Mouse (Mus musculus) hindbrain, postnatal 0 days (tissue): ENCODE results near the gene Atp5f1. TPM values are rescaled to one million over a fixed set of nuclear protein-coding genes. Genes with fewer than 3 reads are reported as not detected.
"Not testable (repeated sequence)": the region's sequence is repeated elsewhere in the genome, so short reads cannot be mapped to it uniquely, and the experiment has no call there.

ENCODE experiments used
- ATAC-seq: fragments of 200-750 bp; cut with Nextera tagmentation; 2 replicates; pipeline ENCODE4 v1.8.0; 2017; ENCODE audit warnings: mild to moderate bottlenecking, moderate TSS enrichment, moderate library complexity
- DNase-seq: peaks from one replicate; pipeline ENCODE4 v3.0.0-alpha.2; 2015; ENCODE audit warnings: low spot score
- H3K27ac ChIP-seq: fragments of 300-500 bp; sonication (generic); 2 replicates; pipeline ENCODE4 v1.5.1; 2014; ENCODE audit warnings: mild to moderate bottlenecking
- H3K27me3 ChIP-seq: fragments of 300-500 bp; sonication (generic); 2 replicates; pipeline ENCODE4 v1.6.1; 2014; ENCODE audit warnings: low read length, mixed read lengths; ENCODE audit not compliant: insufficient read depth
- H3K36me3 ChIP-seq: fragments of 300-500 bp; sonication (generic); 2 replicates; pipeline ENCODE4 v1.6.1; 2014; ENCODE audit warnings: low read length, mixed read lengths; ENCODE audit not compliant: insufficient read depth
- H3K4me1 ChIP-seq: fragments of 300-500 bp; sonication (generic); 2 replicates; pipeline ENCODE4 v1.6.1; 2014; ENCODE audit warnings: antibody characterized with exemption, low read length, mixed read lengths; ENCODE audit not compliant: insufficient read depth
- H3K4me2 ChIP-seq: fragments of 300-500 bp; sonication (generic); 2 replicates; pipeline ENCODE4 v1.6.1; 2014; ENCODE audit warnings: low read depth, mild to moderate bottlenecking, low read length, moderate library complexity, mixed read lengths
- H3K4me3 ChIP-seq: fragments of 300-500 bp; sonication (generic); 2 replicates; pipeline ENCODE4 v1.5.1; 2014; ENCODE audit warnings: low read length
- H3K9ac ChIP-seq: fragments of 300-500 bp; sonication (generic); replicated peaks from 2 replicates; pipeline ENCODE4 v1.6.1; 2014; ENCODE audit warnings: mild to moderate bottlenecking, low read length, moderate library complexity, mixed read lengths
- H3K9me3 ChIP-seq: fragments of 300-500 bp; sonication (generic); 2 replicates; pipeline ENCODE4 v1.6.1; 2016; ENCODE audit warnings: low read length, mixed read lengths
- CTCF ChIP-seq: IDR thresholded peaks from 2 replicates; pipeline ENCODE4 v1.5.1; 2016; ENCODE audit warnings: antibody characterized with exemption, control low read depth, low read depth
- WGBS: fragments of 180-500 bp; shearing (Covaris S2); extraction: QIAGEN DNeasy Blood & Tissue Kit; methylation state at CpG from one replicate; pipeline ENCODE4 v1.1.7; 2014; 5-methylcytosine and 5-hydroxymethylcytosine counted together
- polyA plus RNA-seq: library from polyadenylated mRNA; unstranded; fragments of >200 nt; fragmentation: Nextera tagmentation; extraction: Ambion mirVana; gene quantifications from 2 replicates; pipeline ENCODE4 v1.2.1, GENCODE M21; 2015
- total RNA-seq: library from RNA; depleted of rRNA; stranded (reverse); fragments of >200 nt; gene quantifications from 2 replicates; pipeline ENCODE4 v1.2.3, GENCODE M21; 2014

Gene Atp5f1
- total and polyA plus RNA-seq, 2 experiments from 2014 or later, result 233 to 607 TPM

GRCm38 (mm10) chr3:105929821-105930220 lies 30.1 kb downstream of the Atp5f1 start:
- Histone ChIP-seq H3K4me3 (no peak overlapping the region), H3K9me3 (no peaks in the 10 kb centered on the region), H3K27me3 (no peaks in the 10 kb centered on the region), H3K4me1 (no peaks in the 10 kb centered on the region), H3K9ac (no peak overlapping the region), H3K36me3 (no peaks in the 10 kb centered on the region), H3K27ac (no peak overlapping the region), H3K4me2 (no peak overlapping the region)
- DNase-seq (no peak), ATAC-seq (no peak)
- 85% methylated on average over 7 of the region's 7 CpGs for WGBS
- TF ChIP-seq CTCF, result no peak

- no peak overlapping the region for H3K4me2 ChIP-seq
Observed at GRCm38 (mm10) chr3:105928781-105929180, 31.1 kb downstream of the Atp5f1 start.

GRCm38 (mm10) chr3:105928195-105928569 lies 31.7 kb downstream of the Atp5f1 start:
- no peak for ATAC-seq

More at GRCm38 (mm10) chr3:105928781-105929180, 31.1 kb downstream of the Atp5f1 start:
- ATAC-seq, result no peak
- Histone ChIP-seq H3K27ac (no peak overlapping the region), H3K9me3 (no peaks in the 10 kb centered on the region), H3K4me1 (no peaks in the 10 kb centered on the region), H3K36me3 (no peaks in the 10 kb centered on the region), H3K27me3 (no peaks in the 10 kb centered on the region), H3K4me3 (no peak overlapping the region), H3K9ac (no peak overlapping the region)
- no peak for DNase-seq
- 90% methylated on average over 6 of the region's 6 CpGs for WGBS
- TF ChIP-seq CTCF, result no peak

GRCm38 (mm10) chr3:105927561-105928194 lies 32.2 kb downstream of the Atp5f1 start:
- Histone ChIP-seq H3K27ac (no peak overlapping the region), H3K4me1 (no peaks in the 10 kb centered on the region), H3K9ac (no peak overlapping the region), H3K4me3 (no peak overlapping the region), H3K9me3 (no peaks in the 10 kb centered on the region), H3K36me3 (no peaks in the 10 kb centered on the region), H3K27me3 (no peaks in the 10 kb centered on the region), H3K4me2 (no peak overlapping the region)
- ATAC-seq (no peak), DNase-seq (no peak)
- TF ChIP-seq CTCF, result no peak
- WGBS, result 82% methylated on average over 7 of the region's 7 CpGs

More at GRCm38 (mm10) chr3:105928195-105928569, 31.7 kb downstream of the Atp5f1 start:
- WGBS, result 89% methylated on average over 3 of the region's 3 CpGs
- no peak for TF ChIP-seq CTCF
- no peak for DNase-seq
- Histone ChIP-seq H3K9me3 (no peaks in the 10 kb centered on the region), H3K4me2 (no peak overlapping the region), H3K9ac (no peak overlapping the region), H3K4me3 (no peak overlapping the region), H3K27me3 (no peaks in the 10 kb centered on the region), H3K36me3 (no peaks in the 10 kb centered on the region), H3K27ac (no peak overlapping the region), H3K4me1 (no peaks in the 10 kb centered on the region)

GRCm38 (mm10) chr3:105924616-105925015 lies 35.3 kb downstream of the Atp5f1 start:
- TF ChIP-seq CTCF, result no peak
- Histone ChIP-seq H3K9me3 (no peaks in the 10 kb centered on the region), H3K27ac (no peak overlapping the region), H3K4me2 (no peak overlapping the region), H3K9ac (no peak overlapping the region), H3K27me3 (no peaks in the 10 kb centered on the region), H3K4me3 (no peak overlapping the region), H3K36me3 (no peaks in the 10 kb centered on the region), H3K4me1 (no peaks in the 10 kb centered on the region)
- WGBS, result 85% methylated on average over 9 of the region's 9 CpGs
- ATAC-seq (no peak), DNase-seq (no peak)

- no peak for ATAC-seq
- Histone ChIP-seq H3K27me3 (no peaks in the 10 kb centered on the region), H3K36me3 (no peaks in the 10 kb centered on the region), H3K4me2 (no peak overlapping the region), H3K4me3 (no peak overlapping the region), H3K27ac (no peak overlapping the region), H3K9me3 (no peaks in the 10 kb centered on the region), H3K9ac (no peak overlapping the region), H3K4me1 (no peaks in the 10 kb centered on the region)
- TF ChIP-seq CTCF, result no peak
- DNase-seq, result no peak
- WGBS, result 78% methylated on average over 2 of the region's 2 CpGs
Observed at GRCm38 (mm10) chr3:105921959-105922358, 37.9 kb downstream of the Atp5f1 start.

GRCm38 (mm10) chr3:105920743-105921142 lies 39.2 kb downstream of the Atp5f1 start:
- H3K9ac ChIP-seq, H3K4me3 ChIP-seq, DNase-seq, H3K9me3 ChIP-seq, H3K4me2 ChIP-seq, H3K4me1 ChIP-seq, H3K27me3 ChIP-seq, ATAC-seq, H3K36me3 ChIP-seq, H3K27ac ChIP-seq: not testable (repeated sequence)
